Mouse (Mus musculus) kidney, adult 2 months (tissue): ENCODE results near the gene Phf20.
A peak's percentile ranks its signal among the peaks of the same experiment; 100 is the strongest.

Experiments used
- CTCF ChIP-seq: fragments of 200-500 bp; conservative IDR thresholded peaks from 2 replicates; pipeline ENCODE4 v1.5.1; 2011; ENCODE audit warnings: low read depth, mild to moderate bottlenecking, control low read depth, low read length, moderate library complexity, mixed read lengths; ENCODE audit not compliant: insufficient read depth, insufficient read length
- POLR2A ChIP-seq: fragments of 200-500 bp; IDR thresholded peaks from one replicate; pipeline ENCODE4 v1.6.1; 2011; ENCODE audit warnings: low read depth, low read length, control low read depth

- TF ChIP-seq CTCF (peak; percentile 44), POLR2A (peak; percentile 96)
Observed at GRCm38 (mm10) chr2:156180094-156180821, 16.0 kb upstream of the Phf20 start, which contains the start of gene Rbm39.
